Mouse (Mus musculus): ENCODE results near the gene Selenof. TPM values are rescaled to one million over a fixed set of nuclear protein-coding genes. Genes with fewer than 3 reads are reported as not detected.

Selenof gene
- 100 to 1,000 TPM; 133 to 136 (median 134) TPM for total RNA-seq (2022)

GRCm38 (mm10) chr3:144570047-144570815 is at the start of gene Selenof, which contains the start of gene Hs2st1:
Gene Selenof, plus strand, starts transcription at chr3:144570304.
Gene Hs2st1, minus strand, starts transcription at chr3:144570181.
- DNase-seq (ENCODE audit: low spot score): peak; percentile 100

GRCm38 (mm10) chr3:144527918-144528317 is 42.2 kb upstream of the Selenof start:
- no peak for DNase-seq (ENCODE audit: low spot score)

DNA sequence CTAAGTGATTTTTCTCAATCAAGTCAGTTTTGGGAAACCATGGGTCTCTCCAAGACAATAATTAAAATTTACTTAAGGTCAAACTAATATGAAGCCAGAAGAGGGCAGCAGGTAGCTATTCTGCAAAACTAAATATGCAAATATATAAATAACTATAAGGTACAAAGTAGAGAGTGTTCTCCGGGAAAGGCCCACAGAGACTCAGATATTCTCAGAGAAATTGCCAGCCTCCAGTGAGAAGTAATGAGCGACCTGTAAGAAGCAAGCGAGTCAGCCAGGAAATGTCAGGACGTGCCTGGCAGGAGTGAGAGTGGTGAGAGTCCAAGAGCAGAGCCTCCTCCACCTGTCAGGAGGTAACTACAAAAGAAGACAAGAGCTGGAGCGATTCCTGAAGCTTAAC is 39.1 kb upstream of the Selenof start:
- DNase-seq (ENCODE audit: low spot score): peak; percentile 17

DNA sequence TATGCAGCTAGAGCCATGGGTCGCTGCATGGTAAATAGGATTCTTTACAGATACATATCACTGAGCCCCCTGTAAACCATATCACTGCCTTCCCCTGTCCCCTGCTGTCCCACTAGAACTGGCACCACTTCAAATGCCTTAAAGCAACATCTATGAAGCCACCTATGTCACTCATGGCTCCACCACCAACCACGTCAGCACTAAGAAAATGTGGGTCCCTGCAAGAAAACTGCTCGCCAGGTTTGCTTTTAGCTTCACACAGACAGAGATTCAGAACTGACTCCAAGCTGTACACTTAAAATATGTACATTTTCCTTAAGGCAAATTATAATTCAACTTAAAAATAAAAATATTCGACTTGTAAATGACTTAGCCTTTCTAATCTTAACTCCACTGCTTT is 35.0 kb upstream of the Selenof start:
- no peak for DNase-seq (ENCODE audit: low spot score)

DNA sequence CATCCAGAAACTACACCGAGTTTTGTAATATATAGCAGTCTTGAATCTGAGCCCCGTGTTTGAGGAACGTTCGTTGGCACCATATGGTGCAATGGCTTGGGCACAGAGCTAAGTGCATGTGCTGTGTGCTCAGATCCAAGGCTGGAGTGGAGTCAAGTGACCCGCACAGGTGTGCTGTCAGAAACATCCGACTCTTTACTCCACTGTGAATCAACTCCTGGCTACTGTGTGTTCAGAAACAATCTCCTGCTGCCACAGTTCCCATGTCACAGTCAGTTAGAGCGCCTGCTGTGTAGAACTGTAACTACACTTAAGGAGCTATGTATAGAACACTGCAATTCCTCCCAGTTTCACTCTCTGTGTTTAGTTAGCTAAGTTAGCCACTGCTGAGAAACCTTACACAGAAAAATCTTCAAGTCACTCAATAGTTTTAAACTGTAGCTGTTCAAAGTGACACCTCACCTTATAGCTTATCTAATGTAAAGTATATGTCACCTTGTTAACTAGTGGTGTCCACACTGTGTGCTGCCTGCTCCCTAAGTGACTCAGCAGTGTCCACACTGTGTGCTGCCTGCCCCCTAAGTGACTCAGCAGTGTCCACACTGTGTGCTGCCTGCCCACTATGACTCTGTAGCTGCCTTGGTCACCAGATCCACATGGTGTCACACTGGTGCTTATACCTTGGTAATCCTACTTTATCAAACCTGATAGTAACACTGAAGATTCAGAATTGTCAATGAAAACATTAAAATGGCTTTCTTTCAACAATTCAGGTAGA is 32.8 kb upstream of the Selenof start:
- no peak for DNase-seq (ENCODE audit: low spot score)

GRCm38 (mm10) chr3:144539051-144539450 is 31.1 kb upstream of the Selenof start:
- DNase-seq (ENCODE audit: low spot score): peak; percentile 13

- DNase-seq (ENCODE audit: low spot score): no peak
Measured at GRCm38 (mm10) chr3:144540805-144541204, 29.3 kb upstream of the Selenof start.

DNA sequence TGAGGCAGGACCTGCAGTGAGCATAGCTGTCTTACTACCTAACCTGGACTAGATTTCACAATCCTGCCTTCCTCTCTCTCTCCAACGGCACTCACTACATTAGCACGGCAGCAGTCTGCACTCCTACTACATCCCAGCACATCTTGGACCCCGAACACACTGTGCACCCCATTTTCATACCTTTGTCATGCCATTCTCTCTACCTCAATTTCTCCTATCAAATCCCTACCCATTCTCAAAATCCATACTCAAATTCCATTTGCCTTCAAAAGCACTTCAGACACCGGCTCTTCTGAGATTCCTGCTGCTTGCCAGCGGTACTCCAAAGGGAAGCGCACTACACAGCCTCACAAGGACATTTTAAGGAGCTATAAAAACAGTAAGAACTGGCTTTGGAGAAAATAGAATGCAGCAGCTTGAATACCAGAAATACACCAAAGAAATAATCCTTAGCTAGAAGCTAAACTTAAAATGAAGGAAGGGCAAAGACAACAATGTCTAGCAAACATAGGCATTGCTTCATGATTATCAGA is 28.1 kb upstream of the Selenof start:
- no peak for DNase-seq (ENCODE audit: low spot score)

DNA sequence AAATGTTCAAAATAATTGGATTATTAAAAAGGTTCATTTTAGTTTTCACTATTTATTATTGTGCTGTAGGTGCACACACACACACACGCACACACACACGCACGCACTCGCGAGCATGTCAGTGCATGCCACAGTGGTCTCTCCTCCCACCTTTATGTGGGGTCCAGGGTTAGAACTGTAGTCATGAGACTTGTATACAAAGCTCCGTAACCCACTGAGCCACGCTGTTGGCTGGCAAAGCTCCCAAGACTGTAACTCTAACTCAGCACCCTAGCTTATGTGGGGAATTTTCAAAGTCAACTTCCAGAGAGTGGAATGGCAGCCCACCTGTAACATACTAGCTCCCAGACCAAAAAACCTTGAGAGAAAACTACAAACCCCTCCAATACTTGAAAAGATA is 25.0 kb upstream of the Selenof start:
- DNase-seq (ENCODE audit: low spot score): no peak

- DNase-seq (ENCODE audit: low spot score): no peak
Measured at GRCm38 (mm10) chr3:144545832-144546231, 24.3 kb upstream of the Selenof start.

GRCm38 (mm10) chr3:144546490-144546889 is 23.6 kb upstream of the Selenof start:
- no peak for DNase-seq (ENCODE audit: low spot score)

DNA sequence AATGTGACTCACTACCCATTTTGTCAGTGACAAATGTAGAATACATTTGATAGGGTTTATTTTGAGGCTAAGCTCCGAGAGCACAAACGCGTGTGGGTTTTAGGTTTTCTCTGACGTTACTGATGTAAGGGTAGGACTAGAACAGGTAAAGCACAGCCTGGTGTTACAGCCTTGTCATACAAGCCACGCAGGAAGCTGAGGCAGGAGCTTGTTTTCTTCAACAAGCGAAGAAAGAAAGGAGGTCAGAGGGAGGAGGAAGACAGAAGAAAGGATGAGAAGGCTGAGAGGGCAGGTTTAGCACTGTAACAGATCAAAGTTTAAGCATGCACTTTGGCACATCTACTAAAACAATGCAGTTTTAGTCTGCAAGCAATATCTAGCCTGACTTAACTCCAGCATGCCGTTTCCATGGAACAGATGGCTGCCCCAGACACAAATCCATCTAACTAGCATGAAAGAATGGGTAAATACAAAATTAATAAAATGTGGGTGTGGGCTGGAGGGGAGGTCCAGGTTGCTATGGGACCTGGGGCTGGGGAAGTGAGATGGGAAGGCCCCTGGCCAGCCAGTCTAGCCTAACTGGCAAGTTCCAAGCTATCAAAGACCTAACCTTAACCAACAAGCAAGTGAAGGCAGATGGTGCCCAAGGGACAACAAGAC is 21.8 kb upstream of the Selenof start:
- DNase-seq (ENCODE audit: low spot score): no peak

- no peak for DNase-seq (ENCODE audit: low spot score)
Measured at GRCm38 (mm10) chr3:144550036-144550435, 20.1 kb upstream of the Selenof start.

GRCm38 (mm10) chr3:144550659-144551058 is 19.4 kb upstream of the Selenof start:
- no peak for DNase-seq (ENCODE audit: low spot score)

DNA sequence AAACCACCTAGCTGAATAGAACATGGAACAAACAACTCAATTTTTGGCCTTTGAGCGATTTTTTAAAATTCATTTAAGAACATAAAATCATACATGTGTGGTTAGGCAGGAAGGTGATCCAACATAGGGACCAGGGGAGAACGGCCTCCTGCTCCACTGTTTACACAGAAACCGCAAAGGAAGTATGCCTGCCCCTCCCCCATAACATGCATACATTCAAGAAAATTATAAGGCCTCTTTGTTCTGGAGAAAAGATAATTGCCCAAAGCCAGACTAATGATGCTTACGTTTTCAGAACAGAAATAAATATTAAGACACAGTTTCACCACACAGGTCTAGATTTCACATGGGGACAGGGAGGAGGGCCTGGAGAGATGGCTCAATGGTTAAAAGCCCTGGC is 18.7 kb upstream of the Selenof start:
- no peak for DNase-seq (ENCODE audit: low spot score)

DNA sequence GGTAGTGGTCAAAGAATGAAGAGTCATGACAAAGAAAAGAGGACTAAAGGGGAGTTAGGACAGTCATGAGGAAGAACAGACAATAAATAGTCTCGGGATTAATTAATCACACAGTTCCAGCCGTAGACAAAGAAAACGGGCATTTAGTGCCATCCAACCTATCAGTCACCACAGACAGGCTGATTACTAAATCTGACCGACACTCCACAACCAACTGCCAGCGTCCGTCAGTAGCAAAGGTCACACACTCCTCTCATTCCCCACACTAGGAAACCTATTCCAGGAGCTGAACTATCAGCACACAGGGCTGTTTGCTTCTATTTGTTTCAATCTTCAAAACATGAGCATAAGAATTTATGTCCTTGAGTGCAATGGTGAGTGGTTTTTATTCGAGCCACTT is 16.2 kb upstream of the Selenof start:
- DNase-seq (ENCODE audit: low spot score): no peak

DNA sequence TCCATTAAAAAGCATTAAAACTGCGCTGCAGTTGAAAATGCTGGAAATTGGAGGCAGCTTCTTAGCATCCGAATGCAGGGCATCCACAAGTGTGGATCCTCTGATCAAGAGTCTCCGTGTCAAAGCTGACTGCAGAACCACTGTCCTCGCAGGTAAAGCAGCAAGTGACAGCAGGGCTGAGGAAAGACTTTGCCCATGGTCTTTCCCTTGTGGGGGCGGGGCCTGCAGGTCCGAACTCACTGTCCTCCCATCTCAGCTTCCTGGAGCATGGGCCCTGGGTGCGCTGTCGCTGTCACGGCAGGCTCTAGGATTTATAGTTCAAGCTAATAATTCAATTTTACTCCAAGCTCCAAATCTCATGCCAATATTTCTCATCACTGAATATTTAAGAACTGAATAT is 15.6 kb upstream of the Selenof start:
- no peak for DNase-seq (ENCODE audit: low spot score)

DNA sequence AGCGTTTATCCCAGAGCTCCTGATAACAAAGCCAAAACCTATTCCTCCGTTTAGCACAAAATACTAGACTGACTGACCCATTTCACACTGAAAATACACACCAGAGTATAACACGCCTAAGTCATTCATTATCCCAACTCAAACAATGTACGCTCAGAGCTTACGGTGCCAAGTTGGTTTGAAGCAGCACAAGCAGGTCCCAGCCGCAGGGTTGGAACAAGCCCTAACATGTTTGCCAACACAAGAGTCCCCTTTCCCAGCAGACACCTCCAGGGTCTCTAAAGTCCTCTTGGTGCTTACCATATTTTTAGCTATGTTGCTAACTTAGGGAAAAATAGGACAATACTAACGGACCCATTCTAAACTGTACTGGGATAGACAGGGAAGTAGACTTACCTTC is 15.0 kb upstream of the Selenof start:
- DNase-seq (ENCODE audit: low spot score): no peak

- DNase-seq (ENCODE audit: low spot score): no peak
Measured at GRCm38 (mm10) chr3:144556625-144557324, 13.3 kb upstream of the Selenof start.

DNA sequence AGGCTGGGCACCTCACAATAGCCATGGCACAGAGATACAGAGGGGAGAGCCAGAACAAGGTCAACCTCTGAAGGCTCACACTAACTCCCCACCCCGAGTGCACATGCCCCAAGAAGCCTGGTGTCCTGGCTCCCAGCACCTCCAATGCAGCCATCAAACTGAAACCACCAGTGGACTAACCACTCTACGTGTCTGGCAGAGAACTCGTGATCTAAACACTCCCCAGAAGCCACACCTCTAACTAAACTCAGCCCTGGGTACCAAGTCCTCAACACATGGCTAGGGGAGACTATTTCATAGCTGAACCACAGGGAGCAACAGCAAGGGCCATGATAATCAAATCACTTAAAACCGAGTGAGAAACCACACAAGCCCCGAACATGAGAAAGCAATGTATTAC is 11.8 kb upstream of the Selenof start:
- no peak for DNase-seq (ENCODE audit: low spot score)

DNA sequence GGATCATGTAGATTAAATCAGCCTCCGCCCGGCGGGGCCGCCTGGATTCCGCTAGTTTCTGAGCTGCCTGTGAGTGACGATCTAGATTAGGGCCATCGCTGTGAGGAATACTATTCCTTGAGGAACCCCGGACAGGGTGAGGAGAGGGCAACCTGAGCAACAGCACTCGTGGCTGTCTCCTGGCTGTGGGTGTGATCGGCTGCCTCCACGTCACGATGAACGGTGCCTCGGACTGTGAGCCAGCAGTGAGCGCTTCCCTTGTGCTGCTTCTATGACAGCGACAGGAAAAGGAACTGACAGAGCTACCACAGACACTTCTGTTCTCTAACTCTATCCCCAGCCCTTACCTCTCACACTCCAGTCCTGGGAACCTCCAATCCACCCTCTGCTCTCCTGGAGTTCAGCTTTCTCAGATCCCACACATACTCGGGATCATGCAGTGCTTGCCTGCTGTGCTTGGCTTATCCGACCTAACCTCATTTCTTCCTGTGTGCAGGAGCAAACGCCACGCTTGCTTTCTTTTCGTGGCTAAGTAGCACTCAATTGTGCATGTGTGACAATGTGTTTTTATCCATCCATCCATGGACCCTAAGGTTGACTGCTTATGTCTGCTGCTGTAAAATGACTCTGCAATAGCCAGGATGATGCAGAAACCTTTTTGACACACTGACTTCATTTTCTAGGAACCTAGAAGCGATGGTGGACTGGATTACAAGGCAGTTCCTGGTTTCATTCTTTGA is 8.4 kb upstream of the Selenof start:
- peak; percentile 26 for DNase-seq (ENCODE audit: low spot score)
